9 mouse cellular contexts compared by ENCODE assay signal in the genomic region with DNA sequence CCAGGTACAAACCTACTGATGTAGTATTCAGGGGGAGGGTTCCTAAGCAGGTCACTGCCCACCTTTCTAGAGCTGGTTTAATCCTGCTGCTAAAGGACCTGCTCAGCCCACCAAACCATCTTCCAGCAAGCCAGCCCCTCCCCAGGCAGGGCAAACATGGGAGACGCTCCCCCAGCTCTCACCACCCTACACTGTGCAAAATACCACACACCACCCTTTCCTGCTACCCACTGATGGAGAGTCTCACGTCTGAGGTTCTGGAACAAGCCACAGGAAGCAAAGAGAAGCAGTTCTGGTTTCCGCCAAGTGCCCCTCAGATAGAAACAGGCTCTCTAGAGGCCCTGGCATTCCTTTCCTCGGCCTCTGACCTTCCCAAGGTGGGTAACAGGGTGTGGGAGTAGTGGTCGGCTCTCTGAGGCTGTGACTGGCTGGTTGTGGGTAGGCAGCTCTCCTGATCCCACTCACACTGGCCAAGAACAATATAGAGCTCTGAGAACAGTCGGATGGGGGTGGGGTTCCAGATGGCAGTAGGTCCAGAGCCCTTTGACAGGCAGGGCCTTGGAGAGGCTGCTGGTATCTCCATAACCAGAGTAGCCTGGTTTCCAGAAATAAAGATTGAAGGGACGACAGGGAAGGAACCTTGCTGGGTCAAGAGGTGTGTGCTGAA. TPM values are rescaled to one million over a fixed set of nuclear protein-coding genes. Genes with fewer than 3 reads are reported as not detected.
DNase-seq lines count a peak whose midpoint lies in the region; ATAC-seq and TF ChIP-seq lines count a peak whose summit lies in the region.
"Had no signal": no experiment of that assay in that cellular context is flagged by ENCODE, and none has a peak within 500 bp of the region (broad histone marks: within the 10 kb centered on the region; RNA-seq: fewer than 3 reads in every experiment).

No protein-coding gene starts in this region.

- no peak overlapping the region for H3K27ac ChIP-seq in embryonic facial prominence, embryonic 10.5 days (replicated peaks)
- H3K27ac ChIP-seq in hindbrain, embryonic 14.5 days: peak overlapping the region; percentile 10; the same call in 1 of the 2 replicates
- no peak overlapping the region for H3K27ac ChIP-seq in small intestine, adult 2 months (ENCODE audit: insufficient read depth, low read depth, low read length)

- 42% methylated on average over 7 of the region's 7 CpGs for WGBS in embryonic facial prominence, embryonic 10.5 days
- 41% methylated on average over 7 of the region's 7 CpGs for WGBS in hindbrain, embryonic 14.5 days
- 70% methylated on average over 7 of the region's 7 CpGs for WGBS in small intestine, adult 2 months

- H3K9me3 ChIP-seq in embryonic facial prominence, embryonic 10.5 days: no peaks in the 10 kb centered on the region
- H3K9me3 ChIP-seq in hindbrain, embryonic 14.5 days (ENCODE audit: control insufficient read depth, low read length): no peaks in the 10 kb centered on the region

- peak overlapping the region; percentile 94 for H3K4me2 ChIP-seq in hindbrain, embryonic 14.5 days (replicated peaks)

- ATAC-seq in hindbrain, embryonic 14.5 days (ENCODE audit: low FRiP score): peak; percentile 12; the same call in 1 of the 2 replicates

- H3K4me3 ChIP-seq in embryonic facial prominence, embryonic 10.5 days: peak overlapping the region; percentile 66
- peak overlapping the region; percentile 82 for H3K4me3 ChIP-seq in hindbrain, embryonic 14.5 days (replicated peaks; ENCODE audit: low read length)
- peak overlapping the region; percentile 62 for H3K4me3 ChIP-seq in small intestine, adult 2 months (ENCODE audit: low read depth, low read length)

- no peak for TF ChIP-seq POLR2A in small intestine, adult 2 months (IDR thresholded peaks at IDR 0.05; ENCODE audit: low read depth, low read length)

- no peaks in the 10 kb centered on the region for H3K36me3 ChIP-seq in embryonic facial prominence, embryonic 10.5 days (replicated peaks)
- H3K36me3 ChIP-seq in hindbrain, embryonic 14.5 days (replicated peaks; ENCODE audit: control insufficient read depth, insufficient read depth): no peaks in the 10 kb centered on the region
- no peaks in the 10 kb centered on the region for H3K36me3 ChIP-seq in small intestine, adult 2 months (ENCODE audit: control insufficient read depth, insufficient read depth, low read length)

- H3K9ac ChIP-seq in hindbrain, embryonic 14.5 days: peak overlapping the region; percentile 87

- peaks cover 77% of the 10 kb centered on the region for H3K27me3 ChIP-seq in embryonic facial prominence, embryonic 10.5 days (replicated peaks; ENCODE audit: low read depth, poor library complexity, severe bottlenecking)
- 0 out of 2 replicates have a peak, but pooled peaks cover 3% of the 10 kb centered on the region for H3K27me3 ChIP-seq in hindbrain, embryonic 14.5 days (ENCODE audit: control insufficient read depth, insufficient read depth, low read length)
- no peaks in the 10 kb centered on the region for H3K27me3 ChIP-seq in small intestine, adult 2 months (ENCODE audit: control insufficient read depth, insufficient read depth, low read length)

- peaks cover 30% of the 10 kb centered on the region for H3K4me1 ChIP-seq in embryonic facial prominence, embryonic 10.5 days
- peaks cover 22% of the 10 kb centered on the region for H3K4me1 ChIP-seq in hindbrain, embryonic 14.5 days (replicated peaks; ENCODE audit: control insufficient read depth, insufficient read depth, low read length)
- no peaks in the 10 kb centered on the region for H3K4me1 ChIP-seq in small intestine, adult 2 months (ENCODE audit: control insufficient read depth, insufficient read depth, insufficient read length, low read length)

- TF ChIP-seq CTCF in small intestine, adult 2 months (IDR thresholded peaks at IDR 0.05; ENCODE audit: extremely low read depth, insufficient read length, insufficient replicate concordance, low read depth, low read length): no peak

- peak; percentile 41 for DNase-seq in lung, postnatal 36 days
- DNase-seq in lung, postnatal 10 days: no peak
- no peak for DNase-seq in embryonic facial prominence, embryonic 10.5 days (ENCODE audit: low spot score)
- DNase-seq in hindbrain, embryonic 14.5 days (ENCODE audit: low spot score): no peak
- DNase-seq in adrenal gland, adult 2 months: no peak
- DNase-seq in urinary bladder, postnatal 14 days (ENCODE audit: low spot score): no peak
- DNase-seq in urinary bladder, postnatal 4 days (ENCODE audit: low spot score in 2 of 2): no peak

RNA-seq across cellular contexts. Expression of a gene that starts 1.4 kb away (rescaled TPM):
- polyA plus RNA-seq in embryonic facial prominence, embryonic 10.5 days (2016; fragmentation: Nextera tagmentation; extraction: Ambion mirVana): 8.6 and 9.6 TPM in 2 replicates
- 44.5 and 50.2 TPM in 2 replicates for polyA plus RNA-seq in hindbrain, embryonic 14.5 days (2014; fragmentation: Nextera tagmentation; extraction: Ambion mirVana)
- 30.2 and 37.6 TPM in 2 replicates for polyA plus RNA-seq in small intestine, adult 2 months (2012; rRNA removed)
- total RNA-seq in adrenal gland, adult 2 months (2021): 10 to 100 TPM; 23.8 to 25.0 TPM
- 27.1 and 27.3 TPM in 2 replicates for polyA plus RNA-seq in adrenal gland, adult 2 months (2012; rRNA removed)

RNA-seq across cellular contexts. Expression of a gene that starts 15.5 kb away (rescaled TPM):
- 15.6 and 16.4 TPM in 2 replicates for polyA plus RNA-seq in embryonic facial prominence, embryonic 10.5 days (2016; fragmentation: Nextera tagmentation; extraction: Ambion mirVana)
- polyA plus RNA-seq in hindbrain, embryonic 14.5 days (2014; fragmentation: Nextera tagmentation; extraction: Ambion mirVana): 25.7 and 28.5 TPM in 2 replicates
- polyA plus RNA-seq in small intestine, adult 2 months (2012; rRNA removed): 3.8 and 4.2 TPM in 2 replicates
- total RNA-seq in adrenal gland, adult 2 months (2021): 100 to 1,000 TPM in 1 of 2 experiments, 10 to 100 TPM in 1; 67.8 to 169 TPM
- 63.0 and 75.9 TPM in 2 replicates for polyA plus RNA-seq in adrenal gland, adult 2 months (2012; rRNA removed)

RNA-seq across cellular contexts. Expression of a gene that starts 31.6 kb away (rescaled TPM):
- polyA plus RNA-seq in embryonic facial prominence, embryonic 10.5 days (2016; fragmentation: Nextera tagmentation; extraction: Ambion mirVana): not detected in 2 replicates
- 1.8 and 1.9 TPM in 2 replicates for polyA plus RNA-seq in hindbrain, embryonic 14.5 days (2014; fragmentation: Nextera tagmentation; extraction: Ambion mirVana)
- 0.61 and 93.4 TPM in 2 replicates for polyA plus RNA-seq in small intestine, adult 2 months (2012; rRNA removed)
- total RNA-seq in adrenal gland, adult 2 months (2021): not detected
- polyA plus RNA-seq in adrenal gland, adult 2 months (2012; rRNA removed): 0.07 TPM in 1 of 2 replicates, not detected in the other
- total RNA-seq: adrenal gland, adult 18-20 months had no signal

RNA-seq across cellular contexts. Expression of a gene that starts 37.4 kb away (rescaled TPM):
- polyA plus RNA-seq in embryonic facial prominence, embryonic 10.5 days (2016; fragmentation: Nextera tagmentation; extraction: Ambion mirVana): 221 and 228 TPM in 2 replicates
- 196 and 222 TPM in 2 replicates for polyA plus RNA-seq in hindbrain, embryonic 14.5 days (2014; fragmentation: Nextera tagmentation; extraction: Ambion mirVana)
- polyA plus RNA-seq in small intestine, adult 2 months (2012; rRNA removed): 42.0 and 45.8 TPM in 2 replicates
- total RNA-seq in adrenal gland, adult 2 months (2021): 100 to 1,000 TPM; 163 to 165 TPM
- polyA plus RNA-seq in adrenal gland, adult 2 months (2012; rRNA removed): 96.1 and 100 TPM in 2 replicates

RNA-seq across cellular contexts. Expression of a gene that starts 44.3 kb away (rescaled TPM):
- 0.04 TPM in 2 replicates for polyA plus RNA-seq in embryonic facial prominence, embryonic 10.5 days (2016; fragmentation: Nextera tagmentation; extraction: Ambion mirVana)
- polyA plus RNA-seq in hindbrain, embryonic 14.5 days (2014; fragmentation: Nextera tagmentation; extraction: Ambion mirVana): 0.15 TPM in 1 of 2 replicates, not detected in the other
- polyA plus RNA-seq in small intestine, adult 2 months (2012; rRNA removed): 0.05 and 0.08 TPM in 2 replicates
- total RNA-seq in adrenal gland, adult 2 months (2021): under 1 TPM; 0.49 to 0.69 TPM
- 0.50 and 0.52 TPM in 2 replicates for polyA plus RNA-seq in adrenal gland, adult 2 months (2012; rRNA removed)
